Comparison of ENCODE assay signal across 28 mouse cellular contexts in genomic region chr4:120047060-120047459, GRCm38 (mm10). TPM values are rescaled to one million over a fixed set of nuclear protein-coding genes. Genes with fewer than 3 reads are reported as not detected.
DNase-seq lines count a peak whose midpoint lies in the region; ATAC-seq lines count a peak whose summit lies in the region.
"Had no signal": no experiment of that assay in that cellular context is flagged by ENCODE, and none has a peak within 500 bp of the region (broad histone marks: within the 10 kb centered on the region; RNA-seq: fewer than 3 reads in every experiment).

No protein-coding gene starts in this region.

- ATAC-seq in embryonic facial prominence, embryonic 12.5 days (ENCODE audit: insufficient number of reproducible peaks, insufficient read depth, low FRiP score, low TSS enrichment), result peak; percentile 38; the same call in 1 of the 2 replicates
- no peak for ATAC-seq in heart, embryonic 12.5 days (ENCODE audit: insufficient number of reproducible peaks, low FRiP score)
- ATAC-seq: CD4-positive, CD25-positive, alpha-beta regulatory T cell, adult 4 months; hindbrain, embryonic 16.5 days; intestine, postnatal 0 days had no signal

- H3K27ac ChIP-seq in embryonic facial prominence, embryonic 12.5 days, result no peak overlapping the region
- no peak overlapping the region for H3K27ac ChIP-seq in embryonic facial prominence, embryonic 10.5 days (replicated peaks)
- 0 out of 2 replicates have a peak overlapping the region, but pooled peaks have one; percentile 19 for H3K27ac ChIP-seq in heart, embryonic 12.5 days (ENCODE audit: poor library complexity, severe bottlenecking)
- H3K27ac ChIP-seq: gastrocnemius, adult 2 months; limb, embryonic 12.5 days; liver, embryonic 13.5 days; lung, embryonic 15.5 days; macrophage had no signal

- intact Hi-C loops in heart, postnatal 14 days (cut with DNase I), result no loop called here
- intact Hi-C loops in left cerebral cortex, postnatal 25 days (cut with DNase I), result loop anchor here (5.0 kb wide), 1 partner anchor 165 kb away; no protein-coding TSS in a partner anchor

- H3K27me3 ChIP-seq in embryonic facial prominence, embryonic 12.5 days, result no peaks in the 10 kb centered on the region
- H3K27me3 ChIP-seq in embryonic facial prominence, embryonic 10.5 days (replicated peaks; ENCODE audit: low read depth, poor library complexity, severe bottlenecking), result no peaks in the 10 kb centered on the region
- H3K27me3 ChIP-seq in heart, embryonic 12.5 days (replicated peaks), result no peaks in the 10 kb centered on the region
- H3K27me3 ChIP-seq: liver, embryonic 13.5 days; lung, embryonic 15.5 days had no signal

- H3K4me2 ChIP-seq in embryonic facial prominence, embryonic 12.5 days (replicated peaks), result no peak overlapping the region
- H3K4me2 ChIP-seq in heart, embryonic 12.5 days, result no peak overlapping the region
- H3K4me2 ChIP-seq: limb, embryonic 12.5 days; liver, embryonic 13.5 days; lung, embryonic 15.5 days had no signal

- H3K4me3 ChIP-seq in embryonic facial prominence, embryonic 12.5 days, result no peak overlapping the region
- no peak overlapping the region for H3K4me3 ChIP-seq in embryonic facial prominence, embryonic 10.5 days
- H3K4me3 ChIP-seq in heart, embryonic 12.5 days, result no peak overlapping the region
- H3K4me3 ChIP-seq: gastrocnemius, adult 2 months; limb, embryonic 12.5 days; liver, embryonic 13.5 days; lung, embryonic 15.5 days had no signal

- no peak overlapping the region for H3K9ac ChIP-seq in embryonic facial prominence, embryonic 12.5 days
- no peak overlapping the region for H3K9ac ChIP-seq in heart, embryonic 12.5 days
- H3K9ac ChIP-seq: limb, embryonic 12.5 days; liver, embryonic 13.5 days; lung, embryonic 15.5 days had no signal

- no peaks in the 10 kb centered on the region for H3K36me3 ChIP-seq in embryonic facial prominence, embryonic 12.5 days
- H3K36me3 ChIP-seq in embryonic facial prominence, embryonic 10.5 days (replicated peaks), result no peaks in the 10 kb centered on the region
- H3K36me3 ChIP-seq in heart, embryonic 12.5 days, result no peaks in the 10 kb centered on the region
- H3K36me3 ChIP-seq: limb, embryonic 12.5 days; liver, embryonic 13.5 days; lung, embryonic 15.5 days had no signal

- H3K4me1 ChIP-seq in embryonic facial prominence, embryonic 12.5 days, result peaks cover 13% of the 10 kb centered on the region
- H3K4me1 ChIP-seq in embryonic facial prominence, embryonic 10.5 days, result peaks cover 23% of the 10 kb centered on the region
- H3K4me1 ChIP-seq in heart, embryonic 12.5 days (replicated peaks), result peaks cover 21% of the 10 kb centered on the region
- H3K4me1 ChIP-seq: liver, embryonic 13.5 days; lung, embryonic 15.5 days had no signal

- H3K9me3 ChIP-seq in embryonic facial prominence, embryonic 12.5 days, result no peaks in the 10 kb centered on the region
- no peaks in the 10 kb centered on the region for H3K9me3 ChIP-seq in embryonic facial prominence, embryonic 10.5 days
- no peaks in the 10 kb centered on the region for H3K9me3 ChIP-seq in heart, embryonic 12.5 days (replicated peaks)
- H3K9me3 ChIP-seq: limb, embryonic 12.5 days; liver, embryonic 13.5 days; lung, embryonic 15.5 days had no signal

- DNase-seq in embryonic facial prominence, embryonic 10.5 days (ENCODE audit: low spot score), result no peak
- DNase-seq in heart, postnatal 14 days, result no peak
- peak; percentile 60 to 71 for DNase-seq in left cerebral cortex, postnatal 25 days (ENCODE audit: low spot score in 2 of 2)
- DNase-seq in left cerebral cortex, adult 9 months (ENCODE audit: low spot score in 2 of 2), result no peak
- peak; percentile 65 for DNase-seq in brain, adult 2 months (ENCODE audit: low read depth, low spot score)
- DNase-seq in adrenal gland, postnatal 25 days, result no peak
- DNase-seq: adrenal gland, adult 8-10 months; cerebellum, adult 11-12 months; cerebellum, postnatal 25 days; gastrocnemius, adult 2 months; liver, embryonic 13.5 days; midbrain, embryonic 14.5 days; retina, postnatal 1 day had no signal

- WGBS in embryonic facial prominence, embryonic 12.5 days, result 25% methylated on average over 4 of the region's 4 CpGs
- WGBS in embryonic facial prominence, embryonic 10.5 days, result 35% methylated on average over 4 of the region's 4 CpGs
- WGBS in heart, embryonic 12.5 days, result 25% methylated on average over 4 of the region's 4 CpGs

RNA-seq across cellular contexts. Expression of gene AL607142.1, which starts 17.7 kb away (rescaled TPM):
- not detected in 2 replicates for polyA plus RNA-seq in embryonic facial prominence, embryonic 12.5 days (2016; fragmentation: Nextera tagmentation; extraction: Ambion mirVana)
- not detected in 2 replicates for polyA plus RNA-seq in embryonic facial prominence, embryonic 10.5 days (2016; fragmentation: Nextera tagmentation; extraction: Ambion mirVana)
- polyA plus RNA-seq in heart, embryonic 12.5 days (2016; fragmentation: Nextera tagmentation; extraction: Ambion mirVana), result not detected in 2 replicates
- not detected for total RNA-seq in heart, postnatal 14 days (2021)
- total RNA-seq in left cerebral cortex, postnatal 25 days (2021), result not detected
- total RNA-seq in adrenal gland, postnatal 25 days (2021), result not detected in 2 replicates
- total RNA-seq: adrenal gland, adult 8-10 months; gastrocnemius, adult 2 months; granulocyte monocyte progenitor cell, adult 5-6 weeks; MEL; neutrophil, adult 5-6 weeks had no signal
- polyA plus RNA-seq: CD4-positive, CD25-positive, alpha-beta regulatory T cell, adult 4 months; embryonic facial prominence, embryonic 11.5 days; heart, postnatal 0 days; hindbrain, embryonic 16.5 days; intestine, postnatal 0 days; kidney, embryonic 16.5 days; limb, embryonic 12.5 days; liver, embryonic 13.5 days; lung, embryonic 15.5 days; macrophage; midbrain, embryonic 14.5 days; stomach, embryonic 16.5 days had no signal

Comparison
In these comparisons a context has a peak if more than half of its experiments do, and no peak if none do; other contexts are left out.
1. DNase-seq: peak in left cerebral cortex, postnatal 25 days (2 of 2) and brain, adult 2 months (single experiment); none in embryonic facial prominence, embryonic 10.5 days (single experiment), heart, postnatal 14 days (0 of 2), left cerebral cortex, adult 9 months (0 of 2) and adrenal gland, postnatal 25 days (single experiment).